Mouse (Mus musculus): ENCODE measurements around the gene Mrpl32. TPM values are rescaled to one million over a fixed set of nuclear protein-coding genes. Genes with fewer than 3 reads are reported as not detected.

Mrpl32 gene
- polyA plus RNA-seq, 1 experiment = 59.9 TPM

GRCm38 (mm10) chr13:14561336-14561735, 51.6 kb downstream of the Mrpl32 start:
- H3K4me1 ChIP-seq (ENCODE audit: control insufficient read depth, insufficient read depth, low read length) = no peaks in the 10 kb centered on the region
- TF ChIP-seq POLR2A (IDR thresholded peaks at IDR 0.05; ENCODE audit: insufficient read depth, low read length) (no peak), EP300 (IDR thresholded peaks at IDR 0.05; ENCODE audit: insufficient read depth, low read depth, low read length) (no peak)
- no peak overlapping the region for H3K4me3 ChIP-seq (ENCODE audit: low read depth, low read length)
- H3K9ac ChIP-seq (ENCODE audit: low read depth, poor library complexity, severe bottlenecking) = no peak overlapping the region
- no peaks in the 10 kb centered on the region for H3K9me3 ChIP-seq (replicated peaks; ENCODE audit: control insufficient read depth, insufficient read depth, low read length, poor library complexity, severe bottlenecking)
- H3K36me3 ChIP-seq (ENCODE audit: control insufficient read depth, insufficient read depth, low read length, poor library complexity, severe bottlenecking) = no peaks in the 10 kb centered on the region
- no peaks in the 10 kb centered on the region for H3K27me3 ChIP-seq (ENCODE audit: control insufficient read depth, insufficient read depth, low read length, poor library complexity, severe bottlenecking)
- H3K27ac ChIP-seq (ENCODE audit: insufficient read depth, low read length) = no peak overlapping the region

Other genes starting within 250 kb of the Mrpl32 start
- 0.70 TPM in 1 of 2 replicates, not detected in the other for gene Hecw1, start 89.9 kb downstream of the Mrpl32 start, polyA plus RNA-seq (2011; ENCODE audit: insufficient read depth, insufficient read length, low read depth, missing spikeins)
- gene Psma2, start 75 bp upstream of the Mrpl32 start, polyA plus RNA-seq (2011; ENCODE audit: insufficient read depth, insufficient read length, low read depth, missing spikeins) = 131 and 134 TPM in 2 replicates
- 19.5 and 25.2 TPM in 2 replicates for gene AW209491, start 17.0 kb upstream of the Mrpl32 start, polyA plus RNA-seq (2011; ENCODE audit: insufficient read depth, insufficient read length, low read depth, missing spikeins)

Measured in ES-Bruce4 (cell line).